Mouse (Mus musculus) midbrain, embryonic 11.5 days (tissue): ENCODE results near the gene Acoxl. TPM values are rescaled to one million over a fixed set of nuclear protein-coding genes. Genes with fewer than 3 reads are reported as not detected.

Experiments
- ATAC-seq: fragments of 200-750 bp; cut with Nextera tagmentation; 2 replicates; pipeline ENCODE4 v1.8.0; 2017; ENCODE audit warnings: moderate TSS enrichment, moderate library complexity; ENCODE audit not compliant: low FRiP score
- DNase-seq: peaks from one replicate; pipeline ENCODE4 v3.0.0; 2015; ENCODE audit warnings: low spot score; ENCODE audit errors: missing footprints
- H3K27ac ChIP-seq: fragments of 300-500 bp; sonication (generic); 2 replicates; pipeline ENCODE4 v1.5.1; 2014; ENCODE audit warnings: low read depth, low read length
- H3K27me3 ChIP-seq: fragments of 300-500 bp; sonication (generic); 2 replicates; pipeline ENCODE4 v1.6.1; 2014; ENCODE audit warnings: mild to moderate bottlenecking, low read length, moderate library complexity, mixed read lengths; ENCODE audit not compliant: control insufficient read depth, insufficient read depth
- H3K36me3 ChIP-seq: fragments of 300-500 bp; sonication (generic); 2 replicates; pipeline ENCODE4 v1.6.1; 2014; ENCODE audit warnings: mild to moderate bottlenecking, low read length, moderate library complexity, mixed read lengths; ENCODE audit not compliant: control insufficient read depth, insufficient read depth
- H3K4me1 ChIP-seq: fragments of 300-500 bp; sonication (generic); 2 replicates; pipeline ENCODE4 v1.6.1; 2014; ENCODE audit warnings: low read length; ENCODE audit not compliant: control insufficient read depth, insufficient read depth
- H3K4me2 ChIP-seq: fragments of 300-500 bp; sonication (generic); 2 replicates; pipeline ENCODE4 v1.6.1; 2014; ENCODE audit warnings: mild to moderate bottlenecking, moderate library complexity
- H3K4me3 ChIP-seq: fragments of 300-500 bp; sonication (generic); 2 replicates; pipeline ENCODE4 v1.5.1; 2014; ENCODE audit warnings: low read depth, low read length
- H3K9ac ChIP-seq: fragments of 300-500 bp; sonication (generic); 2 replicates; pipeline ENCODE4 v1.6.1; 2014; ENCODE audit warnings: low read length
- H3K9me3 ChIP-seq: fragments of 300-500 bp; sonication (generic); 2 replicates; pipeline ENCODE4 v1.6.1; 2016; ENCODE audit warnings: low read length; ENCODE audit not compliant: control insufficient read depth
- WGBS: fragments of 180-500 bp; shearing (Covaris S2); extraction: QIAGEN DNeasy Blood & Tissue Kit; methylation state at CpG from one replicate; pipeline ENCODE4 v1.1.7; 2014; 5-methylcytosine and 5-hydroxymethylcytosine counted together
- polyA plus RNA-seq: library from polyadenylated mRNA; unstranded; fragments of >200 nt; fragmentation: Nextera tagmentation; extraction: Ambion mirVana; gene quantifications from 2 replicates; pipeline ENCODE4 v1.2.1, GENCODE M21; 2014

Acoxl gene
- polyA plus RNA-seq, 1 experiment from 2014 or later = 0.18 TPM

- ATAC-seq (no peak), DNase-seq (no peak)
- Histone ChIP-seq H3K9me3 (no peaks in the 10 kb centered on the region), H3K27me3 (no peaks in the 10 kb centered on the region), H3K9ac (no peak overlapping the region), H3K4me2 (no peak overlapping the region), H3K4me1 (0 out of 2 replicates have a peak, but pooled peaks cover 2% of the 10 kb centered on the region), H3K36me3 (no peaks in the 10 kb centered on the region; the same call in 1 of the 2 replicates), H3K4me3 (no peak overlapping the region), H3K27ac (no peak overlapping the region)
- WGBS = 88% methylated on average over 16 of the region's 16 CpGs
Observed at GRCm38 (mm10) chr2:128152845-128153550, 314.3 kb downstream of the Acoxl start.

- Histone ChIP-seq H3K27ac (no peak overlapping the region), H3K27me3 (no peaks in the 10 kb centered on the region), H3K9me3 (no peaks in the 10 kb centered on the region), H3K4me2 (no peak overlapping the region), H3K36me3 (no peaks in the 10 kb centered on the region; the same call in 1 of the 2 replicates), H3K9ac (no peak overlapping the region), H3K4me3 (no peak overlapping the region), H3K4me1 (0 out of 2 replicates have a peak, but pooled peaks cover 2% of the 10 kb centered on the region)
- DNase-seq = no peak
- WGBS = 66% methylated on average over 11 of the region's 11 CpGs
- ATAC-seq = no peak
Observed at GRCm38 (mm10) chr2:128153551-128153910, 314.9 kb downstream of the Acoxl start.

GRCm38 (mm10) chr2:128155412-128156066 is 316.9 kb downstream of the Acoxl start:
- peaks cover 2% of the 10 kb centered on the region; the same call in 1 of the 2 replicates for H3K36me3 ChIP-seq

GRCm38 (mm10) chr2:128156067-128156462 is 317.4 kb downstream of the Acoxl start:
- no peak overlapping the region for H3K27ac ChIP-seq
- peaks cover 2% of the 10 kb centered on the region; the same call in 1 of the 2 replicates for H3K36me3 ChIP-seq
- no peaks in the 10 kb centered on the region for H3K27me3 ChIP-seq
- DNase-seq = no peak
- no peak overlapping the region for H3K4me2 ChIP-seq
- 0 out of 2 replicates have a peak, but pooled peaks cover 2% of the 10 kb centered on the region for H3K4me1 ChIP-seq
- 80% methylated on average over 5 of the region's 5 CpGs for WGBS
- H3K9me3 ChIP-seq = no peaks in the 10 kb centered on the region
- no peak overlapping the region for H3K9ac ChIP-seq
- ATAC-seq = no peak
- no peak overlapping the region for H3K4me3 ChIP-seq

More at GRCm38 (mm10) chr2:128155412-128156066, 316.9 kb downstream of the Acoxl start:
- WGBS = 96% methylated on average over 13 of the region's 13 CpGs
- ATAC-seq (no peak), DNase-seq (no peak)
- H3K4me2 ChIP-seq = no peak overlapping the region
- no peak overlapping the region for H3K4me3 ChIP-seq
- 0 out of 2 replicates have a peak, but pooled peaks cover 2% of the 10 kb centered on the region for H3K4me1 ChIP-seq
- no peak overlapping the region for H3K27ac ChIP-seq
- H3K27me3 ChIP-seq = no peaks in the 10 kb centered on the region
- no peak overlapping the region for H3K9ac ChIP-seq
- H3K9me3 ChIP-seq = no peaks in the 10 kb centered on the region

- Histone ChIP-seq H3K36me3 (peaks cover 2% of the 10 kb centered on the region; the same call in 1 of the 2 replicates), H3K9ac (no peak overlapping the region), H3K4me2 (no peak overlapping the region), H3K27ac (no peak overlapping the region), H3K9me3 (no peaks in the 10 kb centered on the region), H3K27me3 (no peaks in the 10 kb centered on the region), H3K4me1 (0 out of 2 replicates have a peak, but pooled peaks cover 2% of the 10 kb centered on the region), H3K4me3 (no peak overlapping the region)
- no peak for DNase-seq
- WGBS = 81% methylated on average over 12 of the region's 12 CpGs
- peak; percentile 46; the same call in 1 of the 2 replicates for ATAC-seq
Observed at GRCm38 (mm10) chr2:128156557-128157412, 318.1 kb downstream of the Acoxl start.

- H3K9ac ChIP-seq = no peak overlapping the region
- no peaks in the 10 kb centered on the region for H3K27me3 ChIP-seq
- H3K9me3 ChIP-seq = no peaks in the 10 kb centered on the region
- H3K4me2 ChIP-seq = no peak overlapping the region
- no peak for DNase-seq
- no peak overlapping the region for H3K27ac ChIP-seq
- H3K36me3 ChIP-seq = peaks cover 2% of the 10 kb centered on the region; the same call in 1 of the 2 replicates
- 0 out of 2 replicates have a peak, but pooled peaks cover 2% of the 10 kb centered on the region for H3K4me1 ChIP-seq
- H3K4me3 ChIP-seq = no peak overlapping the region
- WGBS = 81% methylated on average over 17 of the region's 17 CpGs
- ATAC-seq = no peak
Observed at GRCm38 (mm10) chr2:128158734-128159410, 320.2 kb downstream of the Acoxl start.

GRCm38 (mm10) chr2:128159619-128160125 is 321.0 kb downstream of the Acoxl start:
- no peak overlapping the region for H3K9ac ChIP-seq
- no peak overlapping the region for H3K4me2 ChIP-seq
- peaks cover 2% of the 10 kb centered on the region; the same call in 1 of the 2 replicates for H3K36me3 ChIP-seq
- no peak overlapping the region for H3K27ac ChIP-seq
- H3K4me3 ChIP-seq = no peak overlapping the region
- DNase-seq (no peak), ATAC-seq (no peak)
- H3K27me3 ChIP-seq = no peaks in the 10 kb centered on the region
- no peaks in the 10 kb centered on the region for H3K9me3 ChIP-seq
- 0 out of 2 replicates have a peak, but pooled peaks cover 2% of the 10 kb centered on the region for H3K4me1 ChIP-seq
- WGBS = 85% methylated on average over 7 of the region's 7 CpGs

- Histone ChIP-seq H3K36me3 (peaks cover 2% of the 10 kb centered on the region; the same call in 1 of the 2 replicates), H3K27me3 (no peaks in the 10 kb centered on the region), H3K4me2 (no peak overlapping the region), H3K9me3 (no peaks in the 10 kb centered on the region), H3K9ac (no peak overlapping the region), H3K4me1 (no peaks in the 10 kb centered on the region), H3K4me3 (no peak overlapping the region), H3K27ac (no peak overlapping the region)
- WGBS = 88% methylated on average over 8 of the region's 8 CpGs
- ATAC-seq (no peak), DNase-seq (no peak)
Observed at GRCm38 (mm10) chr2:128163177-128163576, 324.5 kb downstream of the Acoxl start.
